Mouse (Mus musculus) lung, adult 2 months (tissue): Measurements from ENCODE around the gene Itga2. TPM values are rescaled to one million over a fixed set of nuclear protein-coding genes. Genes with fewer than 3 reads are reported as not detected.

Source experiments
- DNase-seq: peaks from one replicate; pipeline ENCODE4 v3.0.0; 2022
- H3K4me1 ChIP-seq: fragments of 200-500 bp; 2 replicates; pipeline ENCODE4 v1.6.1; 2011; ENCODE audit warnings: low read length; ENCODE audit not compliant: control insufficient read depth, insufficient read depth
- H3K4me3 ChIP-seq: fragments of 200-500 bp; replicated peaks from 2 replicates; pipeline ENCODE3; 2011; ENCODE audit warnings: low read depth, mild to moderate bottlenecking, control low read depth, low read length; ENCODE audit errors: extremely low read depth
- CTCF ChIP-seq: fragments of 200-500 bp; IDR thresholded peaks from 2 replicates; pipeline ENCODE4 v1.5.1; 2011; ENCODE audit warnings: mild to moderate bottlenecking, low read length, control low read depth; ENCODE audit not compliant: insufficient read depth
- POLR2A ChIP-seq: fragments of 200-500 bp; IDR thresholded peaks from 2 replicates; pipeline ENCODE4 v1.6.1; 2011; ENCODE audit warnings: low read depth, mild to moderate bottlenecking, control low read depth, low read length, borderline replicate concordance; ENCODE audit errors: extremely low read depth
- WGBS: fragments of 180-500 bp; shearing (Covaris S2); methylation state at CpG from one replicate; pipeline ENCODE4 v1.1.7; 2018; 5-methylcytosine and 5-hydroxymethylcytosine counted together
- polyA plus RNA-seq: library from polyadenylated mRNA; depleted of rRNA; stranded (reverse); fragments of >200 nt; gene quantifications from 2 replicates; pipeline ENCODE4 v1.2.3, GENCODE M21; 2012

Gene Itga2
- polyA plus RNA-seq, 1 experiment: 3.5 TPM

DNA sequence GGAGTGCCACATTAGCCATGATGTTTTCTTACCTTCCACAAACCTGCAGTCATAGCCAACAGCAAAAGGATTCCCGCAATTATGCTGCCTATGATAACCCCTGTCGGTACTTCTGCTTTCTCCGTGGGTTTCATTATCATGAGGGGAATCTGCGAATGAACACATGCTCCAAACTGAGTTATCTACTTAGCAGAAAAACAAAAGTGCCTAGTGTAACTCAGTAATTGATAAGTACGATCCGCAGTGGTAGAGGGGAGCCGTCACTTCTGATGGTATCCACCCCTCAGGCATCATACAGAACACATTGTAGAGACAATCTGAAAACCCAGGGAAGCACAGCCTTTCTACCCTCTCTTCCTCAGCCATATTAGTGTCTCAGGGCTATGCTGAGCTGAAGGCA, 94.8 kb downstream of the Itga2 start:
- Histone ChIP-seq H3K4me1 (peaks cover 17% of the 10 kb centered on the region), H3K4me3 (no peak overlapping the region)
- TF ChIP-seq POLR2A: no peak
- no peak for TF ChIP-seq CTCF
- DNase-seq: no peak
- 85% methylated on average over 7 of the region's 7 CpGs for WGBS

DNA sequence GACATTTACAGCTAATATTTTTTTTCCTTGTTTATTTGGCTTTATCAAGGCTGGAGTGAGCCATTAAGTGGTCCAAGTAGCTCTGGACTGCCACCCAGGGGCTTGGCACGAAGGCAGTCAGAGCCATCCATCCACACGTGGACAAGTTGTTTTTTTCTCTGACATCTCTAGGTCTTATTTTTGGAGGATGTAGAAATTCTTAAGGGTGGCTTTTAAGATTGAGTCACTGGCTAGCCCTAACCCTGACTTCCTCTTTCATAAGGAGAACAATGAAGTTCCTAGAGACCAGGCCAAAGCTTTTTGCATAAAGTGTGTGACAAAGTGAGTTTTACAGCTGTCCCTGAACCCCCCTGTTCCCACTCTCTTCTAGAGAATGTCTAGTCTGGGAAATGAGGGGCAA, 97.3 kb downstream of the Itga2 start:
- TF ChIP-seq CTCF (no peak), POLR2A (no peak)
- Histone ChIP-seq H3K4me3 (no peak overlapping the region), H3K4me1 (peaks cover 17% of the 10 kb centered on the region)
- no peak for DNase-seq
- 10% methylated on average over 2 of the region's 2 CpGs for WGBS

DNA sequence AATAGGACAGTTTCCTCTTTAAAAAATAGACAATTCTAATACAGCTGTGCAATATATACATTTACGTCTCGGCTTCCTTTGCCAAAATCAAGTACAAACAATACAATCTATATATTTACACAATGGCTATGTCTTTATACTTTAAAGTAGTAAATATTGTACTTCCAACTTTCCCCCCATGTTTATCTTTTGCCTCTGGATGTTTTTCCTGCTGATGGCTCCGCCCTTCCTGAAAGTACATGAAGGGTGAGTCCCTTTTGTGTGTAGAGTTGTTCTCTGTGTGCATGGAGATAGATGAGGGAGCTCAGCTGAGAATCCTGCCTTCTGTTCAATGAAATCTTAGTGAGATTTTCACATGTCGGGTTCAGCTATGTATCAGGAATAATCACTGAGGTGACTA, 98.5 kb downstream of the Itga2 start:
- no peak overlapping the region for H3K4me3 ChIP-seq
- DNase-seq: no peak
- TF ChIP-seq CTCF: no peak
- H3K4me1 ChIP-seq: peaks cover 13% of the 10 kb centered on the region
- WGBS: 59% methylated on average over 4 of the region's 4 CpGs

DNA sequence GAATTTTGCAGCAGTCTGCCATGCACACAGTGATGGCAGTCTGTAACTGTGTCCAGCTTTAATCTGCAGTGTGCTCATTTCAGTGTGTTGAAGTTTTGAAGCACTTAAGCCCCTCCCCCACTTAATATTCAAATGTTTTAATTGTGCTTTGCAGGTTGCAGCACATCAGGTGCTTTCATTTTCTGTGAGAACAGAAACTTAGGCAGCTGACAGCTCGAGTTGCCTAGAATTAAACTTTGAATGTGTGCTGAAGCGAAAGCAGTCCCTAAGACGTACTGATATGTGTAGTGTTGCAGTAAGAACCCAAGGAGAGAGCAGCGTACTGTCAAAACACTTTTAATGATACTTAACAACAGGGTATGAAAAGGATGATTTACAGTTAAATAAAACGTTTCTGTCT, 99.1 kb downstream of the Itga2 start:
- Histone ChIP-seq H3K4me3 (no peak overlapping the region), H3K4me1 (peaks cover 13% of the 10 kb centered on the region)
- WGBS: 41% methylated on average over 5 of the region's 5 CpGs
- no peak for DNase-seq
- TF ChIP-seq CTCF: no peak

DNA sequence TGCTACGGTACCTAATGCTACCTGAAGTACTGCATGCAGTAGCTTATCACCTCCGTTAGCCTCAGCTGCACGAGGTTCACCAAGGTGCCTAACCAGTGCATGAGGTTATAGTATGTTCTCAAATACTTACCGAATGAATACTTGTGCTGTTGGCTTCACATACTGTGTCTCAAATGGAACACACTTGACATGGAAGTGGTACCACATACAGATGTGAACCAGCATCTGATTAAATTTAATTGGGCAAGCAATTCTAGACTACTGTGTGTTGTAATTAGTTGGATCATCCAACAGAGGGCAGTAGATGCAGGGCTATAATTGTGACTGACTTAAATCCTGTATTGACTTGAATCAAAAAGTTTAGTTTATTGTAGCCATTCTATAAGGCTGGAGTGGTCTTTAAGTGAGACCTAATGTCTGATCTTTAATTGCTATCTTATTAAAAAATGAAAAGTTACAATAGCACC, 100.5 kb downstream of the Itga2 start:
- peak; percentile 37; the same call in 1 of the 2 replicates for TF ChIP-seq CTCF
- TF ChIP-seq POLR2A: no peak
- no peak for DNase-seq
- H3K4me3 ChIP-seq: no peak overlapping the region
- H3K4me1 ChIP-seq: peaks cover 13% of the 10 kb centered on the region
- WGBS: 82% methylated on average over 4 of the region's 4 CpGs

DNA sequence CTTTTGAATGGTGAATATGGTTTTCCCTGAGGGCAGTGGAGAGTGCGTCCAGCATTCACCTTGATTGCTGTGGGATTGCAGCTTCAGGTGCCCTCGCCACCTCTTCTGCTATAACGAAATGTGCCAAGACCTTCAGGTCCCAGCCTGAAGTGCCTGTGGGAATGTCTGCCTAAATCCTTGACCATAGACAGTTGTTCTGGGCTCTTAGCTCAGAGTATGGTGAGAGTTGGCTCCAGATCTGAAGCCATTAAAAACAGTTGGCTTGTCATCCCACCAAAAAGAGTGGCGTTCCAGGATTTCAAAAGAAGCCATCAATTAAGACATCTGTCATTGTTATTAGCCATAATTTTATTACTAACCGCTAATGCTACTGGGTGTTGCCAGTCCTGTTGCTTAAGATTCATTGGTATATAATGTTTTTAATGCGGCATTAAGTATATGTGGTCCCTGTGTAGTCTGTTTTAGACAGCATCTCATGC, 106.5 kb downstream of the Itga2 start:
- Histone ChIP-seq H3K4me1 (no peaks in the 10 kb centered on the region), H3K4me3 (no peak overlapping the region)
- TF ChIP-seq POLR2A: no peak
- TF ChIP-seq CTCF: no peak
- DNase-seq: no peak
- WGBS: 89% methylated on average over 6 of the region's 6 CpGs

DNA sequence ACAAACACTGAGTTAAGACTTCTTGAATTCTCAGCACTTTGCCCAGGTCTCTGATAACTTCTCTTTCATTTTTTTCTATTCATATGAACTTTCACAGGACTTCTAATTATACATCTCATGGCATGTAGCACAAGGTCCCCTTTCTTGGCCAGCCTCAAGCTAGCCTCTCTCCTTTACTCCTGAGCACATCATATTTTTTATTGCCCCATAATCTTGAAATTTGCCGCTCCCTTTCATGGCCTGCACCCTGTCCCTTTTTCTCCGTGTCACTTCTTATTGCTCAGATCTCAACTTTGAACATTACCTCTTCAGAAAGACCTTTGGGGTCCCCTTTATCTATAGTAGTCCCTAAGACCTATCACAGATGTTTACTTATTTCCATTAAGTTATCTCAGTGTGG, 109.0 kb downstream of the Itga2 start:
- DNase-seq: no peak
- Histone ChIP-seq H3K4me1 (peaks cover 3% of the 10 kb centered on the region; the same call in 1 of the 2 replicates), H3K4me3 (no peak overlapping the region)
- no peak for TF ChIP-seq CTCF
- no peak for TF ChIP-seq POLR2A
- WGBS: 88% methylated on average over 2 of the region's 2 CpGs

DNA sequence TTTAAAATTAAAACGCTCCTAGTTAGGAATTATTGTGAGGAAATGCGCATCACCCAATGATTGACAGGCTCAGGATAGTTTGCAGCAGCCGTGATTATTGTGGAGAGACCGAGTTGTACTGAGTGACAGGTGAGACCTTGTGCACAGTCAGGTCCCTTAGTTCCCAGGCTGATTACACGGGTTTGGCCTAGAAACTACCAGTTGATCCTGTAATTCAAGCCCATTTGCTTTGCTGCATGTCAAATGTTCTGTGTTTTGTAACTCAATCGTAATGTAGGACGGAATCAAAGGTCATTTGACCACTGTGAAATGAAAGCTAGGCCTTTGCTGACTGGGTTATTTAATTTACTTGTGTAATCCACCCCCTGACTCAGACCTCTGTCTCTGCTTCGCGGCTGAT, 113.4 kb downstream of the Itga2 start:
- H3K4me3 ChIP-seq: peak overlapping the region; percentile 80
- TF ChIP-seq CTCF: no peak
- no peak for TF ChIP-seq POLR2A
- peaks cover 3% of the 10 kb centered on the region; the same call in 1 of the 2 replicates for H3K4me1 ChIP-seq
- WGBS: 11% methylated on average over 9 of the region's 9 CpGs
- DNase-seq: no peak

DNA sequence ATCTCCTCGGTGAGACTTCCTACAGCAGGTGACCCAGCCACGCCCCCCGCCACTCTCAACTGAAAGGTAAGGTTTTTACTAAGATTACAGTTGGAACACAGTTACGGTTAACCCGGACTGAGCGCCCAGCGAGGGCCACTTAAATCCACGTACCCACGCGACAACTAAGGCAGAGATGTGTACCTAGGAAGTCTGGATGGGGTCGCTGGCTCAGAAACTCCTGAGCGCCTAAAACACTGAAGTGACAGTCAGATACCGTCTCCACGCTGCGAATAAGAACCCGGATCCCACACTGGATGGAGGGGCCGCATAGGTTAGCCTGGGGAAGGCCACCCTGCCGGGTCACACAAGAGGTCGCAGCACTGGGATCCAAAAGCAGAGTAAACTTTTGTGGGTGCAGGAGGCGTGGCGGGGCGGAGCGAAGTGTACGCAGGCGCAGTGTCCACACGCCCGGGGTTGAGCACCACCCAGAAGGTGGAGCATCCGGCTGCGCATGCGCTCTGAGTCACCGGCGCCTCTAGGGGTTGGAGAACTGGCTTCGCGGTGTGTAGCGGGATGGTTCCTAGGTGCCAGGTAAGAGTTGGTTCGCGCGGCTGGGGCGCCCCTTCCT, 114.0 kb downstream of the Itga2 start, which contains the start of gene Mocs2:
Gene Mocs2 (plus strand): TSS at position 486 of the 610 bp plus-strand sequence.
- TF ChIP-seq CTCF (no peak), POLR2A (peak; percentile 71; the same call in 1 of the 2 replicates)
- DNase-seq: peak; percentile 95
- H3K4me1 ChIP-seq: peaks cover 3% of the 10 kb centered on the region; the same call in 1 of the 2 replicates
- H3K4me3 ChIP-seq: peak within 1 kb of the TSS; percentile 80
- 1% methylated on average over 39 of the region's 39 CpGs for WGBS

DNA sequence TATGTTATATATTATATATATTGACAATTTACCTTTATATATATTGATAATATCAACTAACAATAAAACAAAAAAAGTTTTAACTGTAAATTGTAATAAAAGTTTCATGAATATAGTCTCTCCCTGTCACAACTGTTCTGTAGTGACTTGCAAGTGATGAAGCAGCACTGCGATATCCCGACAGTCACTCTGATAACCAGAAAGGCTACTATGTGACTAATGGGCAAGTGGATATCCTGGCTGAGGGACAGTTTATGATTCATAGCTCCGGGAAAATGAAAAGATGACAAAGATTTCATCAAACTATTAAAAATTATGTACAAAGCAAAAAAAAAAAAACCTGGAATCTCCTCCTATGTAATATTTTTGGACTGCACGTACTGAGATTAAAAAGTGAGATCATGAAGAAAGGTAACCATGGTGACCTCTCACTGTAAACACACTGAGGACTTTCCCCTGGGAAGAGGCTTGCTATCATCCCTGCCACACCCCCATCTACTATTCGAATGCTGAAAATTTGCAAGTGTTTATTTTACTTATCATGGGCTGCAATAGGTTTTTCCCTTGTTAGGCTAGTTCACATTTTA, 122.2 kb downstream of the Itga2 start:
- H3K4me1 ChIP-seq: no peaks in the 10 kb centered on the region
- no peak for DNase-seq
- no peak for TF ChIP-seq POLR2A
- TF ChIP-seq CTCF: no peak
- H3K4me3 ChIP-seq: no peak overlapping the region
- WGBS: 36% methylated on average over 5 of the region's 5 CpGs
